Mouse (Mus musculus) ES-CJ7 (cell line): ENCODE results near the gene Dnajb5.
"Not testable (repeated sequence)": the region's sequence is repeated elsewhere in the genome, so short reads cannot be mapped to it uniquely, and the experiment has no call there.

Experiments used
- DNase-seq: peaks from one replicate; pipeline ENCODE4 v3.0.0; 2011; ENCODE audit warnings: low read depth, low spot score

Dnajb5 gene

DNA sequence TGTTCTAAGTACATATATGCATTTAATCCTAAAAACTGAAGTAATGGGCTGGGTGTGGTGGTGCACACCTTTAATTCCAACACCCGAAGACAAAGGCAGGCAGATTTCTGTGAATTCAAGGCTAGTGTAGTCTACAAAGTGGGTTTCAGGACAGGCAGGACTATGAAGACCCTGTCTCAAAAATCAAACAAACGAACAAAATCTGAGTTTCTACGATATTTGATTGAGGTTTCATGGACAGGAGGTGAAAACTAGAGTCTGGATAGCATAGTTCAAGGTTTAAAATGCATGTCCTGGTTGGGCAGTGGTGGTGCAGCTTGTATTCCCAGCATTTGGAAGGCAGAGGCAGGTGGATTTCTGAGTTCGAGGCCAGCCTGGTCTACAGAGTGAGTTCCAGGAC lies 19.7 kb downstream of the Dnajb5 start, which contains the start of gene 1700022I11Rik:
Gene 1700022I11Rik, plus strand, starts transcription at position 301 of the 400 bp plus-strand sequence.
- DNase-seq, result no peak

DNA sequence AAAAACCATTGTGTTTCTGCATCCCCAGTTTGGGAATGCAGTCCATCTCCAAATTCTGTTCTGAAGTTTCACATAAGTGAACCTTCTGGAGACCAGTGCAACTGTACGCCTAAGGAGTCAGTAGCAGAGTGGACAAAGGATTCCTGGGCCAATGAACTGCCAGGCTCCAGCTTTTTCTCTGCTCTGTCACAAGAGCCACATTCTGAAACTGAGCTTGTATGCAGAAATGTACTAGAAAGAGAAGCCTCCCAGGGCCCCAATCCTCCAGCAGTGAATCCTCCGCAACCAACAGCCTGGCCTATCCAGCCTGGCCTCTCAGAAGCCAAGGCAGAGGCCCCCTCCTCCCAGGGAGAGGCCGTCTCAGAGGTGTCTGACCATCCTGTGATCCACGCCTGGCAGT lies 23.3 kb downstream of the Dnajb5 start:
- no peak for DNase-seq

DNA sequence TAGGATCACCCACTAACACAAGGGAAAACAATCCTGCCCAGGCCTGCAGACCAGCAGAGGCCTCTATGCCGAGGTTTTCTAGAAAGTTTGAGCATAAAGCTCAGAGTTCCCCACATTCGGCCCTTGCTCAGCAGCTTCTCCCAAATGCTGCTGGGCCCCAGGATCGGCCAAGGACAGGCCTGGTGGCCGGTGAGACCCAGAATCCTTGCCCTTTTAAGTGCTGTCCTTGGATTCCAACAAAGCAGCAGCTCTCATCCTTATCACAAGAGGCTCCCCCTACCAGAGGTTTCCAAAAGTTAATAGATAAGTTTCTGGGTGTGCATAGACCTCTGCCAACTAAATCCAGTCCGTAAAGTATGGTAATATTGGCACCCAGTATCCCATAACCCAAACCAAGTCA lies 24.3 kb downstream of the Dnajb5 start:
- no peak for DNase-seq

DNA sequence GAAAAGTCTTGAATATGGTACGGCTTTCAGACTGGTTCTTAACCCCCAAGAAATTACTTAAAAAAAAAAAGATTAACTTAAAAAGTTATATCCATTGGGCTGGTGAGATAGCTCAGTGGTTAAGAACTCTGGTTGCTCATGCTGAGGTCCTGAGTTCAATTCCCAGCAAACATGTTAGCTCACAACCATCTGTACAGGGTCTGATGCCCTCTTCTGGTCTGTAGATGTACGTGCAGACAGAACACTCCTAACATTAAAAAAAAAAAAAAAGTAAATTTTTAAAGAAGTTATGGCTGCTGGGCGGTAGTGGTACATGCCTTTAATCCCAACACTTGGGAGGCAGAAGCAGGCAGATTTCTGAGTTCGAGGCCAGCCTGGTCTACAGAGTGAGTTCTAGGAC lies 28.4 kb downstream of the Dnajb5 start:
- peak; percentile 60 for DNase-seq

DNA sequence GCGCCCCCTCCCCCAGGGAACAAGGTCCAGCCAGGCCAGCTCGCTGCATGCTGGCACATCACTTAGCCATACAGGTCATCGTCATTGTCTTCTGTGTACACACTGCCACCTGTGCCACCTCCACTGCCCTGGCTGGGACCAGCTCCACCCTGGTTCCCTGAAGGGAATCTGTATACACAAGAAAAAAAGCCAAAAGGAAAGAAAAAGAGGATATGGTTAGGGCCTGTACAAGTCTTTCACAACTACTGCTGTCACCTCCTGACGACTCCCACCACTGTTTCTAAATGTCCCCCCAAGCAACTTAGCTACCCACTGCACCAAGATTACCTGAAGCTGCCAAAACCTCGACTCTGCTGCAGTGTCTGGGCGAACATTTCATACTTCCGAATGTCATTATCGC lies 30.9 kb downstream of the Dnajb5 start:
- DNase-seq, result not testable (repeated sequence)

DNA sequence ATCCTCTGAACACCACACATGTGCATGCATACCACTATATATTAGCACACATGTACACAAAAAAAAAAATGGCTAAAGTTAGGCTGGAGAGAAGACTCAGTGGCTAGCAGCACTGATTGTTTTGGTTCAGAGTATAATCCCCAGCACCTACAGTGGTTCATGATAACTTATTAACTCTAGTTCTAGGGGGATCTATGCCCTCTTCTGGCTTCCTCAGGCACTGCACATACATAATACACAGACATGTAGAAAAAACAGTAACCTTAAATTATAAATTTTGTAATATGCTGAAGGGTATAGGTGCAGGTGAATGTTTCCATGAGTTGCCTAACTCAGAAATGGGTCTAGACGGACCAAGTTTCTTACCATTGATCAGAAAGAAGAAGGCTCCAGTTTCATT lies 38.7 kb downstream of the Dnajb5 start:
- DNase-seq, result no peak

DNA sequence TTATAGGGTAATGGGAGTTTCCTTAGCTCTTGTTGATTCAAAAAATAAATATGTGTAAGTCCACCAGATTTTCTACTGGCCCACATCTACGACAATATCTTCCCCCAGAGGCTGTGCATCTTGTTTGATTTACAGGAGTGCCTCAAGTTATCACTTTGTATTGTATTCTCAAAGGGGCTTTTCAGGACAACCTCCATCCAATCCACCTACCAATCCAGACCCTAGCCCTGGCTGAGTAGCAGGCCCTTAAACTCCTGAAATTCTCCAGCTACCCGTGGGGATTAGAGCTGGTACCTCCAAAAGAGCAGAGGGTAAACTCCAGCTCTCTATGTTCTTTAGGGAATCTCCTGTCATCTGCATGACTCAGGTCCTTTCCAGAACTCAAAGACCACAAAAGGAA lies 48.4 kb downstream of the Dnajb5 start:
- no peak for DNase-seq

DNA sequence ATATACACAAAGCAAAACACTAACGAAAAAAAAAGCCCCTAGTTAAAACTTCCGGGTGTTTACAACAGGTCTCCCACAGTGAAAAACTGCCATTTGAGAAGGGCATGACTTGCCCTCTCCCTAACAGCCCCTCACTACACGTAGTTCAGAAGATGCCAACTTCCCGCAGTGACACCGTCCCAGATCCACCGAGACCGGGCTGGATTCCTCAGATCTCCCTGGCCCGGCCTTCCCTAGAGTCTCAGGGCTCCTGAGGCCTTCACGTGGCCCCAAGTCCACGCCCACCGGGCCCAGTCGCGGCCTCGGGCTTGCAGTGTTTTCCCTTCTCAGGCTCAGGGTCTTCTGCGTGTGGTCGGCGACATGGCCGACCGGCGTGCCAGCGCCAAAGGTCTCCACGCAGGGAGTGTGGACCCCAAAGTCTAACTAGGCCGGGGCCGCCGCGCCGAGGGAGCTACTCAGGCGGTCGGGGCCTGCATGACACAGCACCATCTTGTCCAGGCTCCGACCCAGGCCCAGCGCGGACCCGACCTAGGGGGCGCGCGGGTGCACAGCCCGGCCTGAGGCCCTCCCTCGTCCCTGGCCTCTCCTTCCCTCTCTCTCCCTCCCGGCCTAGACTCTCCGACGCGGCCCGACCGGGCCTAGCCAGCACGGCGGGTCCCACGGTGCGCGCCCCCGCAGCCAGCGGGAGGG lies 50.0 kb downstream of the Dnajb5 start:
- DNase-seq, result peak; percentile 72

DNA sequence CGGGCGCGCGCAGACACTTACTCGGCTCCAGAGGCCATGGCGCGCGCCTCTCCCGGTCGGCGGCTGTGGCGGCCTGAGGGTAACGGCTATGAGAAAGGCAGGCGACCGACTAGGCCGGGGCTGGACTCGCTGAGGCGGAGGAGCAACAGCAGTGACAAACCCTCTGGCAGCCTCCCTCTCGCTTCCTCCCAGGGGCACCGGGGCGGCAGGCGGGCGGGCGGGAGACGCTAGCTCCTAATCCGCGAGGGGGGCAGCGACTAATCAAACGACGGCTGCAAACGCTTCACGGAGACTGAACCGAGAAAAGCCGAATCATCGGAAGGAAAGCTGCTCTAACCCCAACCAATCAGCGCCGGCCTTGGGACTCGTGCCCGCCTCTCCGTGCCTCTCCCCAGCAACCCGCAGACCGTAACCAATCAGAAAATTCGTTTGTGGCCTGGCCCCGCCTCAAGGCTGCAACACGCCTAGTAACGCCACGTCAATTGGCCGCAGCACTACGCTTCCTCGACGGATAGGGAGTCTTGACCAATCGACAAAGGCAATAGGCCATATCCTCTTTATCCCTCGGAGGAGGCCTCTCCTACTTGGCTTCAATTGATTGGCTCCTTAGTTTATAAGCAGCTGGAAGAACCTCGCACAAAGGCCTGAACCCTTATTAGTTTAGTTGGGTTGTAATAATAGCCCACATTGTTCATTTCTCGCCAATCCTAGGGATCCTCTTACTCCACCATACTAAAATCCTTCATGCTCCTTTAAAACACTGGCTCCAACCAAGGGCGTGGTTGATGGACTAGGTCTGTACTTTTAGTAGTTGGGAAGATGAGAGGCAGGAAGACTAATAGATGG lies 50.8 kb downstream of the Dnajb5 start, which contains the start of gene Vcp:
Gene Vcp, minus strand, starts transcription at position 367 of the 846 bp plus-strand sequence.
- peak; percentile 99 for DNase-seq

DNA sequence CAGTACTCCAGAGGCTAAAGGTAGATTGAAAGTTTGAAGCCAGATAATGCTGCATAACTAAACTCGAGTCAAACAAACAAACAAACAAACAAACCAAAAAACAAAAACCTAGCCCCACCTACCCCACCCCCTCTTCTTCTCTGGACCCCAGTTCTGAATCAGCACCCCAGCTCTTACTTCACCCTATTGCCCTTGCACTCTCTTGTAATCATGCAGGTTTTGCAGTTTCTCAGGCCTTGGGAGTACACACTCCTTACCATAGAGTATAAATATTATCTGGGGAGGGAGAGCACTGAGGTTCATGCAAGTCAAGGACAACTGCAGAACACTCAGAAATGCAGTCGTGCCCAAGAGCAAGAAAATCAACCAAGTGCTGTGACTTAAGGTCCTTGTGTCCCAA lies 51.7 kb downstream of the Dnajb5 start:
- no peak for DNase-seq

DNA sequence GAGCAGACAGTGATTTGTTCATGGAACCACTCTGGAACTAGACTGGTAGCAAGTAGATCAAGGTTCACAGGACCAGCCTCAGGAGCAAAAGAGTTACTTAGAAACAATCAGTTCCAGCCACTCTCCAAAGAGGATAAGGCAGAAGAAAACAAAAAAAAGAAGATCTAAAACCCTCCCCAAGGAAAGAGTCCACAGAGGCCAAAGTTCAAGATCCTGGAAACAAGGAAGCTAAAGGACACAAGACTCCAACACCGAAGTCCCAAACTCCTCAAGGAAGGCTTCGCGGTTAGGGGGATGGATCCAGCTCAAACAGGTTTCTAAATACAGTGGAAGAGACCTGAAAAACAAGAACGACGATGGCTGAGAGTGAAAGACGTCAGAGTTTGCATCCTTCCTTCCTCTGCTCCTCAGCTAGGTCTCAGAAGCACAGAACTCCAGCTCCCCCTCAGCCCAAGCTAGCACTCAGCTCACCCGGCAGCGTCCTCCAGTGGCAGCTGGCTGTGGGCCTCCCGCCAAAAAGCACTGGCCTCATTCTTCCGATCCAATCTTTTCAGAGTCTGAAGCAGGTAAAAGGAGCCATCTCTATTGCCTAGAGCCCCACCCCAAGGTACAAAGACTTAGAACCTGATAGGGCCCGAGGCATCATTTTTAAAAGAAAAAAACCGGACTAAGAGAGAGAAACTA lies 53.3 kb downstream of the Dnajb5 start:
- peak; percentile 40 for DNase-seq

DNA sequence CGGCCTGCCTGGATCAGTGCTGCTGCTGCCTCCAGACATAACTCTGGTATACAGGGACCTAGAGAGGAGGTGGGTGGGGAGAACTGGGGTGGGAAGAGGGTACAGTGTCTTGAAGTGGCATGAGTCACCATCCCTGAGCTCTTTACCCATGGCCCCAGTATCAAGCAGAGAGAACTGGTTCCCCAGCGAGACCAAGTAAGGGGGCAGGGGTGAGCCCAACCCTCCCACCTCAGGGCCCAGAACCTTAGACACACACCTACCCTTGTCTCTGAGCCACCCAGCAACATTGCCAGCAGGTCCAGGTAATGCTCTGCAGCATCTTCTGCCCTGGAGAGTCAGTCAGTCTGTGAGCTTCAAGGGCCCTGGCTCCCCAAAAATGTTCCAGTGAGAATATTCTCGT lies 55.3 kb downstream of the Dnajb5 start:
- DNase-seq, result no peak

DNA sequence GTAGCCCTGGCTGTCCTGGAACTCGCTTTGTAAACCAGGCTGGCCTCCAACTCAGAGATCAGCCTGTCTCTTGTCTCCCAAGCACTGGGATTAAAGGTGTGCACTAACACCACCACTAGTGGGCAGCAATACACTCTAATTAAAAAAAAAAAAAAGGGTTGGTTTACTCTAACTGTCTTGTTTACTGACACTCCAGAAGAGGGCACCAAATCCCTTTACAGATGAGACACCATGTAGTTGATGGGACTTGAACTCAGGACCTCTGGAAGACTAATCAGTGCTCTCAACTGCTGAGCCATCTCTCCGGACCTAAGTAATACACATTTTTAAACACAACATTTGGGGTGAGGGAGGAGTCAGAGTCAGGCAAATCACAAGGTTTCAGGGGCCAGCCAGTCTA lies 56.2 kb downstream of the Dnajb5 start:
- DNase-seq, result peak; percentile 83
